Mouse (Mus musculus): Measurements from ENCODE around the gene Sh3tc1.

DNA sequence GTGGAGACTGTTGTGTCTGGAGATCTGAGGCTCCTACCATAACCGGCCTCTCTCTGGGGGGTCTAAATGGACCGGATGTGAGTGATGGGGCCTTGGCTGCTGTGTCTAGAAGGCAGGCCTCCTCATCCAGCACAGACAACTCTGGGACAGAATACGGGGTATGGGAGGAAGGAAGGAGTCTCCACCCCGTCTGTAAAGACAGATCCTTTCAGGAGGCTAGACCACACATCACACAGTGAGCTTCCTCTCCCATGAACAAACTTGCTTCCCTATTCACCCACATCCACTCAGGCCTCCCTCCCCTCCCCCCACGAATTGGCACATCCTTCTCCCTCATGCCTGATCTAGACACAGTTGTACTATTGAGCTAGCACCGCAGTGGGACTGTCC is 69.4 kb downstream of the Sh3tc1 start:
- TF ChIP-seq CTCF (IDR thresholded peaks at IDR 0.05; ENCODE audit: borderline replicate concordance, control insufficient read depth, extremely low read depth, insufficient read depth, low read length, poor library complexity) (no peak), POLR2A (IDR thresholded peaks at IDR 0.05; ENCODE audit: control insufficient read depth, extremely low read depth, insufficient read depth, low read length, poor library complexity) (no peak)
